Mouse (Mus musculus): Measurements from ENCODE around the gene Rab3gap1. TPM values are rescaled to one million over a fixed set of nuclear protein-coding genes. Genes with fewer than 3 reads are reported as not detected.

Rab3gap1 gene
- polyA plus RNA-seq, 1 experiment from 2014 or later, result 25.6 TPM

- Histone ChIP-seq H3K4me1 (ENCODE audit: control insufficient read depth, insufficient read depth, low read length) (no peaks in the 10 kb centered on the region), H3K4me3 (replicated peaks; ENCODE audit: low read length) (no peak within 1 kb of the TSS), H3K9me3 (replicated peaks; ENCODE audit: control insufficient read depth, low read length) (peaks cover 6% of the 10 kb centered on the region; the same call in 1 of the 2 replicates), H3K36me3 (ENCODE audit: control insufficient read depth, insufficient read depth, low read length) (no peaks in the 10 kb centered on the region), H3K27me3 (ENCODE audit: control insufficient read depth, insufficient read depth, low read length) (no peaks in the 10 kb centered on the region), H3K9ac (ENCODE audit: low read length) (no peak within 1 kb of the TSS), H3K4me2 (ENCODE audit: low read depth, low read length) (no peak within 1 kb of the TSS), H3K27ac (ENCODE audit: low read length) (no peak within 1 kb of the TSS)
- no peak for ATAC-seq (ENCODE audit: insufficient read depth, low FRiP score)
- WGBS, result 71% methylated on average over 14 of the region's 14 CpGs
Measured at GRCm38 (mm10) chr1:127854486-127855222, 13.9 kb upstream of the Rab3gap1 start, which contains the start of gene Map3k19. Gene Map3k19, minus strand, starts transcription at chr1:127855031.

GRCm38 (mm10) chr1:127858945-127859648, 9.5 kb upstream of the Rab3gap1 start:
- no peak for ATAC-seq (ENCODE audit: insufficient read depth, low FRiP score)
- WGBS, result 78% methylated on average over 9 of the region's 9 CpGs
- no peak overlapping the region for H3K9ac ChIP-seq (ENCODE audit: low read length)

GRCm38 (mm10) chr1:127859799-127860400, 8.7 kb upstream of the Rab3gap1 start:
- Histone ChIP-seq H3K4me1 (ENCODE audit: control insufficient read depth, insufficient read depth, low read length) (no peaks in the 10 kb centered on the region), H3K27me3 (ENCODE audit: control insufficient read depth, insufficient read depth, low read length) (no peaks in the 10 kb centered on the region), H3K4me3 (replicated peaks; ENCODE audit: low read length) (no peak overlapping the region), H3K4me2 (ENCODE audit: low read depth, low read length) (no peak overlapping the region), H3K9me3 (replicated peaks; ENCODE audit: control insufficient read depth, low read length) (no peaks in the 10 kb centered on the region), H3K9ac (ENCODE audit: low read length) (no peak overlapping the region), H3K36me3 (ENCODE audit: control insufficient read depth, insufficient read depth, low read length) (no peaks in the 10 kb centered on the region), H3K27ac (ENCODE audit: low read length) (no peak overlapping the region)
- 55% methylated on average over 6 of the region's 6 CpGs for WGBS
- ATAC-seq (ENCODE audit: insufficient read depth, low FRiP score), result no peak

More at GRCm38 (mm10) chr1:127858945-127859648, 9.5 kb upstream of the Rab3gap1 start:
- no peaks in the 10 kb centered on the region for H3K9me3 ChIP-seq (replicated peaks; ENCODE audit: control insufficient read depth, low read length)
- H3K4me3 ChIP-seq (replicated peaks; ENCODE audit: low read length), result no peak overlapping the region
- no peaks in the 10 kb centered on the region for H3K36me3 ChIP-seq (ENCODE audit: control insufficient read depth, insufficient read depth, low read length)
- H3K27me3 ChIP-seq (ENCODE audit: control insufficient read depth, insufficient read depth, low read length), result no peaks in the 10 kb centered on the region
- no peak overlapping the region for H3K27ac ChIP-seq (ENCODE audit: low read length)
- no peaks in the 10 kb centered on the region for H3K4me1 ChIP-seq (ENCODE audit: control insufficient read depth, insufficient read depth, low read length)
- H3K4me2 ChIP-seq (ENCODE audit: low read depth, low read length), result no peak overlapping the region

GRCm38 (mm10) chr1:127860492-127860891, 8.1 kb upstream of the Rab3gap1 start:
- Histone ChIP-seq H3K9ac (ENCODE audit: low read length) (no peak overlapping the region), H3K4me1 (ENCODE audit: control insufficient read depth, insufficient read depth, low read length) (no peaks in the 10 kb centered on the region), H3K27me3 (ENCODE audit: control insufficient read depth, insufficient read depth, low read length) (no peaks in the 10 kb centered on the region), H3K27ac (ENCODE audit: low read length) (no peak overlapping the region), H3K9me3 (replicated peaks; ENCODE audit: control insufficient read depth, low read length) (no peaks in the 10 kb centered on the region), H3K4me2 (ENCODE audit: low read depth, low read length) (no peak overlapping the region), H3K4me3 (replicated peaks; ENCODE audit: low read length) (no peak overlapping the region), H3K36me3 (ENCODE audit: control insufficient read depth, insufficient read depth, low read length) (no peaks in the 10 kb centered on the region)
- ATAC-seq (ENCODE audit: insufficient read depth, low FRiP score), result no peak
- 89% methylated on average over 4 of the region's 4 CpGs for WGBS

GRCm38 (mm10) chr1:127861900-127862299, 6.7 kb upstream of the Rab3gap1 start:
- WGBS, result 81% methylated on average over 5 of the region's 5 CpGs
- H3K4me3 ChIP-seq (replicated peaks; ENCODE audit: low read length), result no peak overlapping the region
- no peaks in the 10 kb centered on the region for H3K27me3 ChIP-seq (ENCODE audit: control insufficient read depth, insufficient read depth, low read length)
- H3K9ac ChIP-seq (ENCODE audit: low read length), result no peak overlapping the region
- H3K9me3 ChIP-seq (replicated peaks; ENCODE audit: control insufficient read depth, low read length), result no peaks in the 10 kb centered on the region
- no peaks in the 10 kb centered on the region for H3K36me3 ChIP-seq (ENCODE audit: control insufficient read depth, insufficient read depth, low read length)
- H3K4me1 ChIP-seq (ENCODE audit: control insufficient read depth, insufficient read depth, low read length), result no peaks in the 10 kb centered on the region
- H3K4me2 ChIP-seq (ENCODE audit: low read depth, low read length), result no peak overlapping the region
- ATAC-seq (ENCODE audit: insufficient read depth, low FRiP score), result no peak
- H3K27ac ChIP-seq (ENCODE audit: low read length), result no peak overlapping the region

GRCm38 (mm10) chr1:127863806-127864205, 4.8 kb upstream of the Rab3gap1 start:
- no peak for ATAC-seq (ENCODE audit: insufficient read depth, low FRiP score)
- H3K9ac ChIP-seq (ENCODE audit: low read length), result no peak overlapping the region
- H3K27me3 ChIP-seq (ENCODE audit: control insufficient read depth, insufficient read depth, low read length), result no peaks in the 10 kb centered on the region
- H3K4me3 ChIP-seq (replicated peaks; ENCODE audit: low read length), result no peak overlapping the region
- WGBS, result 69% methylated on average over 7 of the region's 7 CpGs
- no peak overlapping the region for H3K4me2 ChIP-seq (ENCODE audit: low read depth, low read length)
- no peaks in the 10 kb centered on the region for H3K36me3 ChIP-seq (ENCODE audit: control insufficient read depth, insufficient read depth, low read length)
- H3K9me3 ChIP-seq (replicated peaks; ENCODE audit: control insufficient read depth, low read length), result no peaks in the 10 kb centered on the region
- H3K4me1 ChIP-seq (ENCODE audit: control insufficient read depth, insufficient read depth, low read length), result no peaks in the 10 kb centered on the region
- H3K27ac ChIP-seq (ENCODE audit: low read length), result no peak overlapping the region

- H3K4me3 ChIP-seq (replicated peaks; ENCODE audit: low read length), result peak overlapping the region; percentile 84
Measured at GRCm38 (mm10) chr1:127869276-127869675, 703 bp downstream of the Rab3gap1 start.

GRCm38 (mm10) chr1:127899401-127899800, 30.8 kb downstream of the Rab3gap1 start:
- H3K27me3 ChIP-seq (ENCODE audit: control insufficient read depth, insufficient read depth, low read length), result no peaks in the 10 kb centered on the region
- ATAC-seq (ENCODE audit: insufficient read depth, low FRiP score), result no peak
- WGBS, result 58% methylated on average over 1 of the region's 1 CpGs

More at GRCm38 (mm10) chr1:127869276-127869675, 703 bp downstream of the Rab3gap1 start:
- Histone ChIP-seq H3K4me1 (ENCODE audit: control insufficient read depth, insufficient read depth, low read length) (peaks cover 5% of the 10 kb centered on the region), H3K4me2 (ENCODE audit: low read depth, low read length) (peak overlapping the region; percentile 71), H3K27ac (ENCODE audit: low read length) (peak overlapping the region; percentile 93), H3K36me3 (ENCODE audit: control insufficient read depth, insufficient read depth, low read length) (peaks cover 4% of the 10 kb centered on the region; the same call in 1 of the 2 replicates), H3K9me3 (replicated peaks; ENCODE audit: control insufficient read depth, low read length) (no peaks in the 10 kb centered on the region), H3K27me3 (ENCODE audit: control insufficient read depth, insufficient read depth, low read length) (no peaks in the 10 kb centered on the region), H3K9ac (ENCODE audit: low read length) (peak overlapping the region; percentile 86)
- 16% methylated on average over 8 of the region's 8 CpGs for WGBS
- no peak for ATAC-seq (ENCODE audit: insufficient read depth, low FRiP score)

More at GRCm38 (mm10) chr1:127899401-127899800, 30.8 kb downstream of the Rab3gap1 start:
- Histone ChIP-seq H3K9me3 (replicated peaks; ENCODE audit: control insufficient read depth, low read length) (no peaks in the 10 kb centered on the region), H3K9ac (ENCODE audit: low read length) (no peak overlapping the region), H3K4me1 (ENCODE audit: control insufficient read depth, insufficient read depth, low read length) (no peaks in the 10 kb centered on the region), H3K4me3 (replicated peaks; ENCODE audit: low read length) (no peak overlapping the region), H3K4me2 (ENCODE audit: low read depth, low read length) (no peak overlapping the region), H3K36me3 (ENCODE audit: control insufficient read depth, insufficient read depth, low read length) (0 out of 2 replicates have a peak, but pooled peaks cover 2% of the 10 kb centered on the region), H3K27ac (ENCODE audit: low read length) (no peak overlapping the region)
